Mouse (Mus musculus) heart, postnatal 0 days (tissue): Measurements from ENCODE around the gene Epo.

Experiments
- CTCF ChIP-seq: IDR thresholded peaks from 2 replicates; pipeline ENCODE4 v1.5.1; 2016; ENCODE audit warnings: antibody characterized with exemption, control low read depth, low read depth
- EP300 ChIP-seq: IDR thresholded peaks from 2 replicates; pipeline ENCODE4 v1.6.1; 2016; ENCODE audit warnings: antibody characterized with exemption, low read depth

DNA sequence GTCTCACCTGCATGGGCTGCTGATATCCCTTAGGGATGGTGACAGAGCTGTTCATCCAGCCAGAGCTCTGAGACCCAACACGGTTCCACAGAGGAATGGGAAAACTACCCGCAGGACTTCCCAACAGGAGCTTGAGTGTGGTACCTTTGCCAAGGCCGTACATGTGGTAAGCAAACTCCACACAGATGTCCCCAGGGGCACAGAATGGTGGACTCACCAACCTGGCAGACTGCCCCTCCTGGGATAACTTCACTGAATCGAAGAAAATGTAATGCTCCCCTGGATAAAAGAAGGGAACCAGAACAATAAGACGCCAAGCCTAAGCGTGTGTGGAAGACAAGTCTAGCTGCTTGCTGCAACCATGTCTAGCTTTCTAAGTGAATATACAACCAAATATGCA is 66.1 kb downstream of the Epo start:
- no peak for TF ChIP-seq CTCF
- no peak for TF ChIP-seq EP300
